Mouse (Mus musculus) brown adipose tissue, adult 24 weeks (tissue): ENCODE data around the gene Plekha7. TPM values are rescaled to one million over a fixed set of nuclear protein-coding genes. Genes with fewer than 3 reads are reported as not detected.
"Not testable (repeated sequence)": the region's sequence is repeated elsewhere in the genome, so short reads cannot be mapped to it uniquely, and the experiment has no call there.

ENCODE experiments used
- H3K27ac ChIP-seq: fragments of 200-500 bp; replicated peaks from 2 replicates; pipeline ENCODE4 v1.5.1; 2012; ENCODE audit warnings: low read depth, mild to moderate bottlenecking, low read length
- H3K4me1 ChIP-seq: fragments of 200-500 bp; 2 replicates; pipeline ENCODE4 v1.6.1; 2012; ENCODE audit warnings: low read length, mixed read lengths; ENCODE audit not compliant: control insufficient read depth, insufficient read depth, insufficient read length
- H3K4me3 ChIP-seq: fragments of 200-500 bp; 2 replicates; pipeline ENCODE4 v1.5.1; 2012; ENCODE audit warnings: low read depth, mild to moderate bottlenecking, low read length, moderate library complexity; ENCODE audit not compliant: insufficient read depth
- polyA plus RNA-seq: library from polyadenylated mRNA; stranded (reverse); fragments of >200 nt; gene quantifications from 2 replicates; pipeline ENCODE4 v1.2.4, GENCODE M21; 2012; ENCODE audit not compliant: missing spikeins, insufficient read depth, insufficient read length

The Plekha7 gene
- polyA plus RNA-seq, 1 experiment = 0.59 TPM

- no peak overlapping the region for H3K4me3 ChIP-seq
- H3K4me1 ChIP-seq = no peaks in the 10 kb centered on the region
- H3K27ac ChIP-seq = no peak overlapping the region
Observed at GRCm38 (mm10) chr7:116111546-116111945, 196.6 kb downstream of the Plekha7 start.

GRCm38 (mm10) chr7:116110661-116111060 is 197.5 kb downstream of the Plekha7 start:
- Histone ChIP-seq H3K4me1 (no peaks in the 10 kb centered on the region), H3K27ac (no peak overlapping the region), H3K4me3 (no peak overlapping the region)

- Histone ChIP-seq H3K4me3 (no peak overlapping the region), H3K4me1 (no peaks in the 10 kb centered on the region; the same call in 1 of the 2 replicates), H3K27ac (no peak overlapping the region)
Observed at GRCm38 (mm10) chr7:116103091-116103490, 205.1 kb downstream of the Plekha7 start.

GRCm38 (mm10) chr7:116099952-116100528 is 208.1 kb downstream of the Plekha7 start:
- Histone ChIP-seq H3K4me1 (no peaks in the 10 kb centered on the region; the same call in 1 of the 2 replicates), H3K4me3 (no peak overlapping the region), H3K27ac (no peak overlapping the region)

GRCm38 (mm10) chr7:116093466-116093850 is 214.7 kb downstream of the Plekha7 start:
- Histone ChIP-seq H3K27ac (peak overlapping the region; percentile 92), H3K4me1 (peaks cover 2% of the 10 kb centered on the region), H3K4me3 (peak overlapping the region; percentile 95)

- Histone ChIP-seq H3K4me3 (peak overlapping the region; percentile 95), H3K4me1 (peaks cover 2% of the 10 kb centered on the region), H3K27ac (peak overlapping the region; percentile 92)
Observed at GRCm38 (mm10) chr7:116092710-116093465, 215.3 kb downstream of the Plekha7 start.

- H3K4me1 ChIP-seq, H3K27ac ChIP-seq: not testable (repeated sequence)
Observed at GRCm38 (mm10) chr7:116084366-116084765, 223.8 kb downstream of the Plekha7 start, which contains the start of gene Gm4353. Gene Gm4353 (minus strand): TSS chr7:116084635.

More at GRCm38 (mm10) chr7:116084366-116084765, 223.8 kb downstream of the Plekha7 start, which contains the start of gene Gm4353:
- H3K4me3 ChIP-seq = not testable (repeated sequence)

Other genes starting within 250 kb of the Plekha7 start
- not detected in 2 replicates for gene Gm4353, start 223.7 kb downstream of the Plekha7 start, polyA plus RNA-seq
- gene Rps13, start 25.8 kb upstream of the Plekha7 start, polyA plus RNA-seq = 202 and 266 TPM in 2 replicates
- gene Pik3c2a, start 135.1 kb upstream of the Plekha7 start, polyA plus RNA-seq = 16.4 and 17.4 TPM in 2 replicates
- gene Nucb2, start 196.0 kb upstream of the Plekha7 start, polyA plus RNA-seq = 5.2 and 9.1 TPM in 2 replicates